Comparison of ENCODE assay signal across 11 mouse cellular contexts in genomic region chr3:108467760-108468159, GRCm38 (mm10). TPM values are rescaled to one million over a fixed set of nuclear protein-coding genes. Genes with fewer than 3 reads are reported as not detected.
DNase-seq lines count a peak whose midpoint lies in the region; ATAC-seq lines count a peak whose summit lies in the region.
"Had no signal": no experiment of that assay in that cellular context is flagged by ENCODE, and none has a peak within 500 bp of the region (broad histone marks: within the 10 kb centered on the region; RNA-seq: fewer than 3 reads in every experiment).

No protein-coding gene starts in this region.

- H3K27ac ChIP-seq in hindbrain, embryonic 11.5 days (ENCODE audit: low read depth, low read length): no peak overlapping the region
- no peak overlapping the region for H3K27ac ChIP-seq in hindbrain, embryonic 14.5 days
- H3K27ac ChIP-seq in neural tube, embryonic 15.5 days (replicated peaks): no peak overlapping the region
- no peak overlapping the region for H3K27ac ChIP-seq in limb, embryonic 10.5 days
- H3K27ac ChIP-seq: heart, embryonic 13.5 days; liver, embryonic 13.5 days had no signal

- 57% methylated on average over 8 of the region's 8 CpGs for WGBS in hindbrain, embryonic 11.5 days
- WGBS in hindbrain, embryonic 14.5 days: 67% methylated on average over 8 of the region's 8 CpGs
- 58% methylated on average over 8 of the region's 8 CpGs for WGBS in neural tube, embryonic 15.5 days
- 54% methylated on average over 8 of the region's 8 CpGs for WGBS in limb, embryonic 10.5 days

- ATAC-seq in hindbrain, embryonic 11.5 days (ENCODE audit: low FRiP score): peak; percentile 51; the same call in 1 of the 2 replicates
- no peak for ATAC-seq in hindbrain, embryonic 14.5 days (ENCODE audit: low FRiP score)
- no peak for ATAC-seq in neural tube, embryonic 15.5 days (ENCODE audit: low FRiP score)
- ATAC-seq in activated CD4-positive, CD25-positive, alpha-beta regulatory T cell, adult 4 months: no peak
- ATAC-seq: midbrain, embryonic 16.5 days had no signal

- DNase-seq in hindbrain, embryonic 11.5 days (ENCODE audit: low spot score): peak; percentile 60
- DNase-seq in hindbrain, embryonic 14.5 days (ENCODE audit: low spot score): no peak
- DNase-seq in neural tube, embryonic 10.5 days (ENCODE audit: extremely low spot score, low spot score): peak; percentile 25
- peak; percentile 36 for DNase-seq in limb, embryonic 10.5 days (ENCODE audit: low spot score)
- DNase-seq in thymus, postnatal 10 days (ENCODE audit: low spot score in 2 of 2): no peak
- no peak for DNase-seq in cerebellum, adult 8-10 months
- DNase-seq: liver, embryonic 13.5 days had no signal

- H3K27me3 ChIP-seq in hindbrain, embryonic 11.5 days (ENCODE audit: control insufficient read depth, insufficient read depth, low read length): no peaks in the 10 kb centered on the region
- no peaks in the 10 kb centered on the region for H3K27me3 ChIP-seq in hindbrain, embryonic 14.5 days (ENCODE audit: control insufficient read depth, insufficient read depth, low read length)
- H3K27me3 ChIP-seq in neural tube, embryonic 15.5 days (replicated peaks): no peaks in the 10 kb centered on the region
- no peaks in the 10 kb centered on the region for H3K27me3 ChIP-seq in limb, embryonic 10.5 days (ENCODE audit: low read depth, poor library complexity, severe bottlenecking)
- H3K27me3 ChIP-seq: heart, embryonic 13.5 days had no signal

- H3K4me1 ChIP-seq in hindbrain, embryonic 11.5 days (replicated peaks; ENCODE audit: control insufficient read depth, insufficient read depth, low read length): no peaks in the 10 kb centered on the region
- H3K4me1 ChIP-seq in hindbrain, embryonic 14.5 days (replicated peaks; ENCODE audit: control insufficient read depth, insufficient read depth, low read length): no peaks in the 10 kb centered on the region
- H3K4me1 ChIP-seq in neural tube, embryonic 15.5 days: no peaks in the 10 kb centered on the region
- peaks cover 8% of the 10 kb centered on the region; the same call in 1 of the 2 replicates for H3K4me1 ChIP-seq in limb, embryonic 10.5 days
- H3K4me1 ChIP-seq: heart, embryonic 13.5 days; liver, embryonic 13.5 days had no signal

- no peak overlapping the region for H3K9ac ChIP-seq in hindbrain, embryonic 11.5 days (ENCODE audit: low read depth, low read length)
- no peak overlapping the region for H3K9ac ChIP-seq in hindbrain, embryonic 14.5 days
- no peak overlapping the region for H3K9ac ChIP-seq in neural tube, embryonic 15.5 days (replicated peaks)
- H3K9ac ChIP-seq: heart, embryonic 13.5 days; liver, embryonic 13.5 days had no signal

- no peaks in the 10 kb centered on the region for H3K36me3 ChIP-seq in hindbrain, embryonic 11.5 days (ENCODE audit: control insufficient read depth, insufficient read depth, low read length)
- H3K36me3 ChIP-seq in hindbrain, embryonic 14.5 days (replicated peaks; ENCODE audit: control insufficient read depth, insufficient read depth): no peaks in the 10 kb centered on the region
- 0 out of 2 replicates have a peak, but pooled peaks cover 2% of the 10 kb centered on the region for H3K36me3 ChIP-seq in neural tube, embryonic 15.5 days
- H3K36me3 ChIP-seq in limb, embryonic 10.5 days: no peaks in the 10 kb centered on the region
- H3K36me3 ChIP-seq: heart, embryonic 13.5 days; liver, embryonic 13.5 days had no signal

- no peak overlapping the region for H3K4me3 ChIP-seq in hindbrain, embryonic 11.5 days (ENCODE audit: low read depth, low read length)
- H3K4me3 ChIP-seq in hindbrain, embryonic 14.5 days (replicated peaks; ENCODE audit: low read length): no peak overlapping the region
- H3K4me3 ChIP-seq in neural tube, embryonic 15.5 days (replicated peaks): no peak overlapping the region
- no peak overlapping the region for H3K4me3 ChIP-seq in limb, embryonic 10.5 days
- H3K4me3 ChIP-seq: heart, embryonic 13.5 days; liver, embryonic 13.5 days had no signal

- H3K9me3 ChIP-seq in hindbrain, embryonic 11.5 days (ENCODE audit: control insufficient read depth, low read length): no peaks in the 10 kb centered on the region
- no peaks in the 10 kb centered on the region for H3K9me3 ChIP-seq in hindbrain, embryonic 14.5 days (ENCODE audit: control insufficient read depth, low read length)
- no peaks in the 10 kb centered on the region for H3K9me3 ChIP-seq in neural tube, embryonic 15.5 days (replicated peaks)
- no peaks in the 10 kb centered on the region for H3K9me3 ChIP-seq in limb, embryonic 10.5 days (replicated peaks)
- H3K9me3 ChIP-seq: heart, embryonic 13.5 days; liver, embryonic 13.5 days had no signal

- no peak overlapping the region for H3K4me2 ChIP-seq in hindbrain, embryonic 11.5 days (replicated peaks; ENCODE audit: low read depth, low read length)
- H3K4me2 ChIP-seq in hindbrain, embryonic 14.5 days (replicated peaks): no peak overlapping the region
- H3K4me2 ChIP-seq in neural tube, embryonic 15.5 days: no peak overlapping the region
- H3K4me2 ChIP-seq: heart, embryonic 13.5 days; liver, embryonic 13.5 days had no signal

RNA-seq across cellular contexts. Expression of gene Sars, which starts 22.8 kb away (rescaled TPM):
- 181 and 206 TPM in 2 replicates for polyA plus RNA-seq in hindbrain, embryonic 11.5 days (2014; fragmentation: Nextera tagmentation; extraction: Ambion mirVana)
- 207 and 222 TPM in 2 replicates for polyA plus RNA-seq in hindbrain, embryonic 14.5 days (2014; fragmentation: Nextera tagmentation; extraction: Ambion mirVana)
- 206 and 219 TPM in 2 replicates for polyA plus RNA-seq in neural tube, embryonic 15.5 days (2015; fragmentation: Nextera tagmentation; extraction: Ambion mirVana)
- 117 and 125 TPM in 2 replicates for polyA plus RNA-seq in limb, embryonic 10.5 days (2016; fragmentation: Nextera tagmentation; extraction: Ambion mirVana)
- 100 to 1,000 TPM; 146 to 151 TPM for polyA plus RNA-seq in activated CD4-positive, CD25-positive, alpha-beta regulatory T cell, adult 4 months (2017; shearing (Covaris generic))

RNA-seq across cellular contexts. Expression of gene Celsr2, which starts 52.4 kb away (rescaled TPM):
- polyA plus RNA-seq in hindbrain, embryonic 11.5 days (2014; fragmentation: Nextera tagmentation; extraction: Ambion mirVana): 76.7 and 101 TPM in 2 replicates
- polyA plus RNA-seq in hindbrain, embryonic 14.5 days (2014; fragmentation: Nextera tagmentation; extraction: Ambion mirVana): 39.4 and 49.7 TPM in 2 replicates
- polyA plus RNA-seq in neural tube, embryonic 15.5 days (2015; fragmentation: Nextera tagmentation; extraction: Ambion mirVana): 34.4 and 35.0 TPM in 2 replicates
- 4.0 and 4.4 TPM in 2 replicates for polyA plus RNA-seq in limb, embryonic 10.5 days (2016; fragmentation: Nextera tagmentation; extraction: Ambion mirVana)
- polyA plus RNA-seq in activated CD4-positive, CD25-positive, alpha-beta regulatory T cell, adult 4 months (2017; shearing (Covaris generic)): under 1 TPM; 0.33 to 0.65 TPM

Comparison
In these comparisons a context has a peak if more than half of its experiments do, and no peak if none do; other contexts are left out.
1. DNase-seq: peak in hindbrain, embryonic 11.5 days (single experiment), neural tube, embryonic 10.5 days (single experiment) and limb, embryonic 10.5 days (single experiment); none in hindbrain, embryonic 14.5 days (single experiment), thymus, postnatal 10 days (0 of 2) and cerebellum, adult 8-10 months (single experiment).